Comparison of ENCODE assay signal across 20 mouse cellular contexts in the genomic region with DNA sequence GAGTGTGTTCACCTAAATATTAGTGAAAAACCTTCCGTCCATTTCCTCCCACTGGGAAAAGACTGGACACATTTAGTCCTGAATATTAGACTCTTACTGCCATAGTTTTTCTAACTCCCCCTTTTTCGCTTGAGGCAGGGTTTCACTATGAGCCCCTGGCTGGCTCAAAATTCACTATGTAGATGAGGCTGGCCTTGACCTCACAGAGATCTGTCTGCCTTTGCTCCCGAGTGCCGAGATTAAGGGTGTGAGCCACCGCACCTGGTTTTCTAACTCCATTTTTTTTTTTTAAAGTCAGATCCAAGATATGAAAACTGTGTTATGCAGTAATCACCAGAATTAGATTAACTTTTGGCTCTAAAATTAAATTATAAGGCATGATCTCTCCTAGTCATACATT. TPM values are rescaled to one million over a fixed set of nuclear protein-coding genes. Genes with fewer than 3 reads are reported as not detected.
DNase-seq lines count a peak whose midpoint lies in the region; TF ChIP-seq lines count a peak whose summit lies in the region.
"Had no signal": no experiment of that assay in that cellular context is flagged by ENCODE, and none has a peak within 500 bp of the region (broad histone marks: within the 10 kb centered on the region; RNA-seq: fewer than 3 reads in every experiment).

No protein-coding gene starts in this region.

- no peak for TF ChIP-seq POLR2A in ES-Bruce4 (IDR thresholded peaks at IDR 0.05; ENCODE audit: insufficient read depth, low read length)

- H3K36me3 ChIP-seq in ES-Bruce4 (ENCODE audit: control insufficient read depth, insufficient read depth, low read length, poor library complexity, severe bottlenecking): peaks cover 7% of the 10 kb centered on the region
- H3K36me3 ChIP-seq in ES-E14 (ENCODE audit: control insufficient read depth, insufficient read depth, low read length, poor library complexity, severe bottlenecking): peaks cover 13% of the 10 kb centered on the region
- H3K36me3 ChIP-seq: forebrain, embryonic 15.5 days had no signal

- TF ChIP-seq EP300 in ES-Bruce4 (IDR thresholded peaks at IDR 0.05; ENCODE audit: insufficient read depth, low read depth, low read length): no peak

- no peaks in the 10 kb centered on the region for H3K27me3 ChIP-seq in ES-Bruce4 (ENCODE audit: control insufficient read depth, insufficient read depth, low read length, poor library complexity, severe bottlenecking)
- H3K27me3 ChIP-seq: embryonic facial prominence, embryonic 12.5 days; forebrain, embryonic 13.5 days; forebrain, embryonic 15.5 days; Patski had no signal

- peak overlapping the region; percentile 29 for H3K4me3 ChIP-seq in ES-Bruce4 (ENCODE audit: low read depth, low read length)
- peak overlapping the region; percentile 59 to 69 for H3K4me3 ChIP-seq in ES-E14 (ENCODE audit: insufficient read depth in 1 of 2, low read depth in 1 of 2, low read length in 2 of 2, poor library complexity in 1 of 2, severe bottlenecking in 1 of 2)
- H3K4me3 ChIP-seq: embryonic facial prominence, embryonic 10.5 days; embryonic facial prominence, embryonic 12.5 days; forebrain, embryonic 13.5 days; forebrain, embryonic 15.5 days had no signal

- H3K4me1 ChIP-seq in ES-Bruce4 (ENCODE audit: control insufficient read depth, insufficient read depth, low read length) (no peaks in the 10 kb centered on the region), ES-E14 (ENCODE audit: control insufficient read depth in 2 of 2, insufficient read depth in 2 of 2, low read length in 2 of 2, poor library complexity in 1 of 2) (peaks cover 14 to 20% of the 10 kb centered on the region in 2 experiments)
- H3K4me1 ChIP-seq: forebrain, embryonic 13.5 days; forebrain, embryonic 15.5 days had no signal

- H3K9ac ChIP-seq in ES-Bruce4 (ENCODE audit: low read depth, poor library complexity, severe bottlenecking): peak overlapping the region; percentile 12
- H3K9ac ChIP-seq in ES-E14 (ENCODE audit: insufficient read depth, low read depth, low read length, poor library complexity, severe bottlenecking): peak overlapping the region; percentile 1; the same call in 1 of the 2 replicates
- H3K9ac ChIP-seq: embryonic facial prominence, embryonic 12.5 days; forebrain, embryonic 13.5 days; forebrain, embryonic 15.5 days; forebrain, postnatal 0 days had no signal

- in situ Hi-C loops in ES-E14 (cut with MboI; ENCODE audit: low sequenced_read_pairs in 2 of 2, unreplicated experiment in 2 of 2): loop anchor here (10.0 to 25.0 kb wide), 3 partner anchors 162 to 529 kb away; no protein-coding TSS in a partner anchor

- no peak for DNase-seq in ES-E14 (ENCODE audit: low read depth, low spot score)
- DNase-seq in R1 (ENCODE audit: low read depth, low spot score): peak; percentile 67
- no peak for DNase-seq in thymus, postnatal 4 days
- DNase-seq in urinary bladder, adult 18-20 months (ENCODE audit: low spot score in 2 of 2): no peak
- no peak for DNase-seq in lung, adult 18-20 months
- DNase-seq: adrenal gland, adult 2 months; adrenal gland, postnatal 10 days; adrenal gland, postnatal 25 days; cerebellum, adult 11-12 months; cerebellum, adult 2 months; cerebellum, adult 9-10 months; cerebellum, postnatal 10 days; cerebellum, postnatal 25 days; forebrain, postnatal 0 days had no signal

- TF ChIP-seq CTCF in ES-Bruce4 (IDR thresholded peaks at IDR 0.05; ENCODE audit: low read depth, low read length): no peak

- H3K9me3 ChIP-seq in ES-Bruce4 (replicated peaks; ENCODE audit: control insufficient read depth, insufficient read depth, low read length, poor library complexity, severe bottlenecking) (no peaks in the 10 kb centered on the region), ES-E14 (ENCODE audit: control insufficient read depth, insufficient read depth, low read depth, low read length) (no peaks in the 10 kb centered on the region)
- H3K9me3 ChIP-seq: embryonic facial prominence, embryonic 10.5 days; embryonic facial prominence, embryonic 12.5 days; forebrain, embryonic 13.5 days; forebrain, embryonic 15.5 days had no signal

- 0 out of 2 replicates have a peak overlapping the region, but pooled peaks have one; percentile 12 for H3K27ac ChIP-seq in ES-Bruce4 (ENCODE audit: insufficient read depth, low read length)
- no peak overlapping the region; the same call in 1 of the 2 replicates for H3K27ac ChIP-seq in ES-E14 (ENCODE audit: insufficient read depth, low read depth, low read length, poor library complexity, severe bottlenecking)
- H3K27ac ChIP-seq: embryonic facial prominence, embryonic 10.5 days; embryonic facial prominence, embryonic 12.5 days; forebrain, embryonic 13.5 days; forebrain, embryonic 15.5 days had no signal

TF ChIP-seq in ES-E14, 5 proteins besides CTCF, POLR2A, EP300 and RAD21:
- TF ChIP-seq ZNF384 (IDR thresholded peaks at IDR 0.05; ENCODE audit: low read depth, low read length) (0 out of 2 replicates have a peak, but pooled peaks have one; percentile 41), MAFK (IDR thresholded peaks at IDR 0.05; ENCODE audit: insufficient read depth, low read depth, low read length) (no peak), HCFC1 (IDR thresholded peaks at IDR 0.05; ENCODE audit: borderline replicate concordance, insufficient read depth, low read length) (no peak)

RNA-seq across cellular contexts. Expression of a gene that starts 45.3 kb away (rescaled TPM):
- 66.8 and 67.7 TPM in 2 replicates for polyA plus RNA-seq in ES-Bruce4 (2011; ENCODE audit: insufficient read depth, insufficient read length, low read depth, missing spikeins)
- 12.4 and 17.5 TPM in 2 replicates for total RNA-seq in ES-E14 (2012; rRNA removed)
